Mouse (Mus musculus): ENCODE data around the gene Kcnc3. TPM values are rescaled to one million over a fixed set of nuclear protein-coding genes. Genes with fewer than 3 reads are reported as not detected.
A peak's percentile ranks its signal among the peaks of the same experiment; 100 is the strongest.

The Kcnc3 gene
- 3.8 TPM in 2 replicates for polyA plus RNA-seq (2015; fragmentation: Nextera tagmentation; extraction: Ambion mirVana)

GRCm38 (mm10) chr7:44590402-44591347 is at the start of gene Kcnc3:
Gene Kcnc3 (plus strand): TSS chr7:44590664.
- peaks cover 8% of the 10 kb centered on the region; the same call in 1 of the 2 replicates for H3K27me3 ChIP-seq (replicated peaks; ENCODE audit: insufficient read depth, low read length)
- TF ChIP-seq CTCF (IDR thresholded peaks at IDR 0.05) (no peak), EP300 (IDR thresholded peaks at IDR 0.05) (no peak)
- ATAC-seq (peak; percentile 93), DNase-seq (ENCODE audit: low spot score) (peak; percentile 98)
- H3K36me3 ChIP-seq (ENCODE audit: insufficient read depth, low read length): no peaks in the 10 kb centered on the region
- H3K4me2 ChIP-seq (replicated peaks; ENCODE audit: low read depth, low read length): peak within 1 kb of the TSS; percentile 97
- peak within 1 kb of the TSS; percentile 26; the same call in 1 of the 2 replicates for H3K9ac ChIP-seq (replicated peaks; ENCODE audit: low read depth)
- 3% methylated on average over 72 of the region's 80 CpGs for WGBS
- no peaks in the 10 kb centered on the region for H3K9me3 ChIP-seq (ENCODE audit: low read length)
- 0 out of 2 replicates have a peak within 1 kb of the TSS, but pooled peaks have one; percentile 26 for H3K27ac ChIP-seq (ENCODE audit: low read length)
- 0 out of 2 replicates have a peak, but pooled peaks cover 13% of the 10 kb centered on the region for H3K4me1 ChIP-seq (ENCODE audit: insufficient read depth, low read depth, low read length)
- peak within 1 kb of the TSS; percentile 54 for H3K4me3 ChIP-seq (ENCODE audit: low read depth, low read length)

GRCm38 (mm10) chr7:44542555-44542954 is 47.9 kb upstream of the Kcnc3 start:
- ATAC-seq (no peak), DNase-seq (ENCODE audit: low spot score) (no peak)
- H3K36me3 ChIP-seq (ENCODE audit: insufficient read depth, low read length): 0 out of 2 replicates have a peak, but pooled peaks cover 7% of the 10 kb centered on the region
- no peaks in the 10 kb centered on the region for H3K4me1 ChIP-seq (ENCODE audit: insufficient read depth, low read depth, low read length)
- H3K27ac ChIP-seq (ENCODE audit: low read length): no peak overlapping the region
- H3K4me3 ChIP-seq (ENCODE audit: low read depth, low read length): no peak overlapping the region
- WGBS: 92% methylated on average over 11 of the region's 11 CpGs
- TF ChIP-seq EP300 (IDR thresholded peaks at IDR 0.05) (no peak), CTCF (IDR thresholded peaks at IDR 0.05) (no peak)
- no peak overlapping the region for H3K9ac ChIP-seq (replicated peaks; ENCODE audit: low read depth)
- no peaks in the 10 kb centered on the region for H3K27me3 ChIP-seq (replicated peaks; ENCODE audit: insufficient read depth, low read length)
- H3K4me2 ChIP-seq (replicated peaks; ENCODE audit: low read depth, low read length): no peak overlapping the region
- no peaks in the 10 kb centered on the region for H3K9me3 ChIP-seq (ENCODE audit: low read length)

GRCm38 (mm10) chr7:44543071-44543470 is 47.4 kb upstream of the Kcnc3 start:
- Histone ChIP-seq H3K4me3 (ENCODE audit: low read depth, low read length) (no peak overlapping the region), H3K9ac (replicated peaks; ENCODE audit: low read depth) (no peak overlapping the region), H3K27ac (ENCODE audit: low read length) (no peak overlapping the region), H3K9me3 (ENCODE audit: low read length) (no peaks in the 10 kb centered on the region), H3K36me3 (ENCODE audit: insufficient read depth, low read length) (0 out of 2 replicates have a peak, but pooled peaks cover 7% of the 10 kb centered on the region), H3K27me3 (replicated peaks; ENCODE audit: insufficient read depth, low read length) (no peaks in the 10 kb centered on the region), H3K4me2 (replicated peaks; ENCODE audit: low read depth, low read length) (no peak overlapping the region), H3K4me1 (ENCODE audit: insufficient read depth, low read depth, low read length) (no peaks in the 10 kb centered on the region; the same call in 1 of the 2 replicates)
- no peak for ATAC-seq
- TF ChIP-seq EP300 (IDR thresholded peaks at IDR 0.05) (no peak), CTCF (IDR thresholded peaks at IDR 0.05) (no peak)
- 81% methylated on average over 12 of the region's 12 CpGs for WGBS
- no peak for DNase-seq (ENCODE audit: low spot score)

- WGBS: over 99% methylated on average over 3 of the region's 3 CpGs
Observed at GRCm38 (mm10) chr7:44546274-44546673, 44.2 kb upstream of the Kcnc3 start.

GRCm38 (mm10) chr7:44547041-44547440 is 43.4 kb upstream of the Kcnc3 start:
- Histone ChIP-seq H3K9ac (replicated peaks; ENCODE audit: low read depth) (no peak overlapping the region), H3K36me3 (ENCODE audit: insufficient read depth, low read length) (peaks cover 13% of the 10 kb centered on the region), H3K9me3 (ENCODE audit: low read length) (no peaks in the 10 kb centered on the region), H3K4me3 (ENCODE audit: low read depth, low read length) (no peak overlapping the region), H3K4me2 (replicated peaks; ENCODE audit: low read depth, low read length) (no peak overlapping the region), H3K27me3 (replicated peaks; ENCODE audit: insufficient read depth, low read length) (no peaks in the 10 kb centered on the region), H3K4me1 (ENCODE audit: insufficient read depth, low read depth, low read length) (no peaks in the 10 kb centered on the region; the same call in 1 of the 2 replicates), H3K27ac (ENCODE audit: low read length) (no peak overlapping the region)
- TF ChIP-seq EP300 (IDR thresholded peaks at IDR 0.05) (no peak), CTCF (IDR thresholded peaks at IDR 0.05) (no peak)
- DNase-seq (ENCODE audit: low spot score) (no peak), ATAC-seq (no peak)
- WGBS: 91% methylated on average over 13 of the region's 13 CpGs

More at GRCm38 (mm10) chr7:44546274-44546673, 44.2 kb upstream of the Kcnc3 start:
- peaks cover 7% of the 10 kb centered on the region; the same call in 1 of the 2 replicates for H3K36me3 ChIP-seq (ENCODE audit: insufficient read depth, low read length)
- DNase-seq (ENCODE audit: low spot score) (no peak), ATAC-seq (no peak)
- no peaks in the 10 kb centered on the region for H3K27me3 ChIP-seq (replicated peaks; ENCODE audit: insufficient read depth, low read length)
- no peaks in the 10 kb centered on the region for H3K9me3 ChIP-seq (ENCODE audit: low read length)
- H3K27ac ChIP-seq (ENCODE audit: low read length): no peak overlapping the region
- H3K4me1 ChIP-seq (ENCODE audit: insufficient read depth, low read depth, low read length): no peaks in the 10 kb centered on the region; the same call in 1 of the 2 replicates
- no peak overlapping the region for H3K4me3 ChIP-seq (ENCODE audit: low read depth, low read length)
- TF ChIP-seq CTCF (IDR thresholded peaks at IDR 0.05) (no peak), EP300 (IDR thresholded peaks at IDR 0.05) (no peak)
- H3K9ac ChIP-seq (replicated peaks; ENCODE audit: low read depth): no peak overlapping the region
- no peak overlapping the region for H3K4me2 ChIP-seq (replicated peaks; ENCODE audit: low read depth, low read length)

- Histone ChIP-seq H3K36me3 (ENCODE audit: insufficient read depth, low read length) (peaks cover 17% of the 10 kb centered on the region), H3K4me1 (ENCODE audit: insufficient read depth, low read depth, low read length) (peaks cover 2% of the 10 kb centered on the region; the same call in 1 of the 2 replicates), H3K27ac (ENCODE audit: low read length) (peak overlapping the region; percentile 38; the same call in 1 of the 2 replicates), H3K27me3 (replicated peaks; ENCODE audit: insufficient read depth, low read length) (no peaks in the 10 kb centered on the region), H3K9ac (replicated peaks; ENCODE audit: low read depth) (peak overlapping the region; percentile 27; the same call in 1 of the 2 replicates), H3K4me3 (ENCODE audit: low read depth, low read length) (peak overlapping the region; percentile 58), H3K9me3 (ENCODE audit: low read length) (no peaks in the 10 kb centered on the region), H3K4me2 (replicated peaks; ENCODE audit: low read depth, low read length) (peak overlapping the region; percentile 81)
- TF ChIP-seq EP300 (IDR thresholded peaks at IDR 0.05) (no peak), CTCF (IDR thresholded peaks at IDR 0.05) (no peak)
- no peak for ATAC-seq
- 14% methylated on average over 5 of the region's 5 CpGs for WGBS
- DNase-seq (ENCODE audit: low spot score): no peak
Observed at GRCm38 (mm10) chr7:44547725-44548124, 42.7 kb upstream of the Kcnc3 start.

Measured in lung, postnatal 0 days (tissue).